Mouse (Mus musculus) embryonic facial prominence, embryonic 11.5 days (tissue): ENCODE measurements around the gene Cabin1. TPM values are rescaled to one million over a fixed set of nuclear protein-coding genes. Genes with fewer than 3 reads are reported as not detected.

Experiments
- ATAC-seq: fragments of 200-750 bp; cut with Nextera tagmentation; replicated peaks from 2 replicates; pipeline ENCODE4 v1.8.0; 2017; ENCODE audit warnings: low read depth; ENCODE audit not compliant: insufficient number of reproducible peaks, low FRiP score, low TSS enrichment
- DNase-seq: peaks from one replicate; pipeline ENCODE4 v3.0.0-alpha.2; 2015; ENCODE audit warnings: low spot score
- H3K27ac ChIP-seq: fragments of 300-500 bp; sonication (generic); replicated peaks from 2 replicates; pipeline ENCODE4 v1.5.1; 2014; ENCODE audit warnings: mild to moderate bottlenecking, low read depth, low read length, control low read depth
- H3K27me3 ChIP-seq: fragments of 300-500 bp; sonication (generic); 2 replicates; pipeline ENCODE4 v1.6.1; 2014; ENCODE audit warnings: mild to moderate bottlenecking, low read length, moderate library complexity, mixed read lengths; ENCODE audit not compliant: control insufficient read depth, insufficient read depth
- H3K36me3 ChIP-seq: fragments of 300-500 bp; sonication (generic); replicated peaks from 2 replicates; pipeline ENCODE4 v1.6.1; 2014; ENCODE audit warnings: low read depth, mild to moderate bottlenecking, low read length, moderate library complexity, mixed read lengths; ENCODE audit not compliant: control insufficient read depth, insufficient read depth
- H3K4me1 ChIP-seq: fragments of 300-500 bp; sonication (generic); 2 replicates; pipeline ENCODE4 v1.6.1; 2014; ENCODE audit warnings: low read length, mixed read lengths; ENCODE audit not compliant: control insufficient read depth, insufficient read depth
- H3K4me2 ChIP-seq: fragments of 300-500 bp; sonication (generic); 2 replicates; pipeline ENCODE4 v1.6.1; 2014; ENCODE audit warnings: low read depth, mild to moderate bottlenecking, control low read depth, low read length, moderate library complexity
- H3K4me3 ChIP-seq: fragments of 300-500 bp; sonication (generic); 2 replicates; pipeline ENCODE4 v1.5.1; 2014; ENCODE audit warnings: low read depth, low read length, control low read depth
- H3K9ac ChIP-seq: fragments of 300-500 bp; sonication (generic); replicated peaks from 2 replicates; pipeline ENCODE4 v1.6.1; 2014; ENCODE audit warnings: mild to moderate bottlenecking, control low read depth, low read length
- H3K9me3 ChIP-seq: fragments of 300-500 bp; sonication (generic); replicated peaks from 2 replicates; pipeline ENCODE4 v1.6.1; 2016; ENCODE audit warnings: mild to moderate bottlenecking, low read length, inconsistent platforms, mixed read lengths; ENCODE audit not compliant: control insufficient read depth
- WGBS: fragments of 180-500 bp; shearing (Covaris S2); extraction: QIAGEN DNeasy Blood & Tissue Kit; methylation state at CpG from one replicate; pipeline ENCODE4 v1.1.7; 2014; 5-methylcytosine and 5-hydroxymethylcytosine counted together
- polyA plus RNA-seq: library from polyadenylated mRNA; unstranded; fragments of >200 nt; fragmentation: Nextera tagmentation; extraction: Ambion mirVana; gene quantifications from 2 replicates; pipeline ENCODE4 v1.2.1, GENCODE M21; 2014

Gene Cabin1
- polyA plus RNA-seq, 1 experiment from 2014 or later, result 21.7 TPM

- ATAC-seq, result no peak
- Histone ChIP-seq H3K4me1 (no peaks in the 10 kb centered on the region), H3K27ac (no peak overlapping the region), H3K36me3 (peaks cover 3% of the 10 kb centered on the region), H3K9me3 (no peaks in the 10 kb centered on the region), H3K4me2 (no peak overlapping the region), H3K27me3 (no peaks in the 10 kb centered on the region), H3K9ac (no peak overlapping the region), H3K4me3 (no peak overlapping the region)
- 57% methylated on average over 3 of the region's 3 CpGs for WGBS
- DNase-seq, result no peak
Observed at GRCm38 (mm10) chr10:75714795-75715194, 49.3 kb downstream of the Cabin1 start.

GRCm38 (mm10) chr10:75713026-75713425 is 51.1 kb downstream of the Cabin1 start:
- no peaks in the 10 kb centered on the region for H3K27me3 ChIP-seq
- no peak overlapping the region for H3K9ac ChIP-seq
- DNase-seq (no peak), ATAC-seq (no peak)
- H3K36me3 ChIP-seq, result peaks cover 3% of the 10 kb centered on the region
- H3K4me3 ChIP-seq, result no peak overlapping the region
- H3K9me3 ChIP-seq, result no peaks in the 10 kb centered on the region
- no peak overlapping the region for H3K4me2 ChIP-seq
- 91% methylated on average over 11 of the region's 11 CpGs for WGBS
- no peak overlapping the region for H3K27ac ChIP-seq
- no peaks in the 10 kb centered on the region for H3K4me1 ChIP-seq

GRCm38 (mm10) chr10:75710210-75710609 is 53.9 kb downstream of the Cabin1 start:
- Histone ChIP-seq H3K4me3 (no peak overlapping the region), H3K9me3 (no peaks in the 10 kb centered on the region), H3K4me2 (no peak overlapping the region), H3K36me3 (peaks cover 3% of the 10 kb centered on the region), H3K4me1 (no peaks in the 10 kb centered on the region), H3K27ac (no peak overlapping the region), H3K9ac (no peak overlapping the region), H3K27me3 (no peaks in the 10 kb centered on the region)
- ATAC-seq, result no peak
- DNase-seq, result no peak
- 86% methylated on average over 2 of the region's 2 CpGs for WGBS

GRCm38 (mm10) chr10:75709261-75709660 is 54.9 kb downstream of the Cabin1 start:
- Histone ChIP-seq H3K4me3 (no peak overlapping the region), H3K27me3 (no peaks in the 10 kb centered on the region), H3K9me3 (no peaks in the 10 kb centered on the region), H3K4me1 (no peaks in the 10 kb centered on the region), H3K36me3 (peaks cover 3% of the 10 kb centered on the region), H3K4me2 (no peak overlapping the region), H3K9ac (no peak overlapping the region), H3K27ac (no peak overlapping the region)
- 85% methylated on average over 9 of the region's 9 CpGs for WGBS
- DNase-seq (no peak), ATAC-seq (no peak)

GRCm38 (mm10) chr10:75708633-75708992 is 55.5 kb downstream of the Cabin1 start:
- no peak overlapping the region for H3K9ac ChIP-seq
- WGBS, result 39% methylated on average over 9 of the region's 9 CpGs

GRCm38 (mm10) chr10:75707901-75708632 is 56.1 kb downstream of the Cabin1 start:
- no peak overlapping the region for H3K27ac ChIP-seq
- WGBS, result 86% methylated on average over 3 of the region's 3 CpGs
- no peak for ATAC-seq

More at GRCm38 (mm10) chr10:75708633-75708992, 55.5 kb downstream of the Cabin1 start:
- ATAC-seq (no peak; the same call in 1 of the 2 replicates), DNase-seq (peak; percentile 40)
- Histone ChIP-seq H3K36me3 (peaks cover 3% of the 10 kb centered on the region), H3K9me3 (no peaks in the 10 kb centered on the region), H3K4me2 (no peak overlapping the region), H3K4me1 (no peaks in the 10 kb centered on the region), H3K27ac (no peak overlapping the region), H3K27me3 (no peaks in the 10 kb centered on the region), H3K4me3 (no peak overlapping the region)

GRCm38 (mm10) chr10:75706632-75707216 is 57.4 kb downstream of the Cabin1 start:
- Histone ChIP-seq H3K9ac (no peak overlapping the region), H3K36me3 (peaks cover 3% of the 10 kb centered on the region), H3K4me3 (no peak overlapping the region), H3K4me2 (no peak overlapping the region), H3K9me3 (no peaks in the 10 kb centered on the region), H3K27me3 (no peaks in the 10 kb centered on the region), H3K27ac (no peak overlapping the region), H3K4me1 (no peaks in the 10 kb centered on the region)
- DNase-seq, result no peak
- WGBS, result 78% methylated on average over 8 of the region's 8 CpGs
- ATAC-seq, result no peak

More at GRCm38 (mm10) chr10:75707901-75708632, 56.1 kb downstream of the Cabin1 start:
- Histone ChIP-seq H3K9me3 (no peaks in the 10 kb centered on the region), H3K27me3 (no peaks in the 10 kb centered on the region), H3K4me2 (no peak overlapping the region), H3K4me3 (no peak overlapping the region), H3K4me1 (no peaks in the 10 kb centered on the region), H3K9ac (no peak overlapping the region), H3K36me3 (peaks cover 3% of the 10 kb centered on the region)
- no peak for DNase-seq

- ATAC-seq (no peak), DNase-seq (no peak)
- H3K36me3 ChIP-seq, result peaks cover 3% of the 10 kb centered on the region
- H3K27ac ChIP-seq, result no peak overlapping the region
- H3K9me3 ChIP-seq, result no peaks in the 10 kb centered on the region
- WGBS, result 75% methylated on average over 7 of the region's 7 CpGs
- no peaks in the 10 kb centered on the region for H3K4me1 ChIP-seq
- H3K27me3 ChIP-seq, result no peaks in the 10 kb centered on the region
- H3K9ac ChIP-seq, result no peak overlapping the region
- H3K4me3 ChIP-seq, result no peak overlapping the region
- H3K4me2 ChIP-seq, result no peak overlapping the region
Observed at GRCm38 (mm10) chr10:75705681-75706400, 58.3 kb downstream of the Cabin1 start.
